Comparison of ENCODE assay signal across 22 mouse cellular contexts in genomic region chr8:122430646-122431045, GRCm38 (mm10). TPM values are rescaled to one million over a fixed set of nuclear protein-coding genes. Genes with fewer than 3 reads are reported as not detected.
A peak's percentile ranks its signal among the peaks of the same experiment; 100 is the strongest.
DNase-seq lines count a peak whose midpoint lies in the region; ATAC-seq and TF ChIP-seq lines count a peak whose summit lies in the region.
"Had no signal": no experiment of that assay in that cellular context is flagged by ENCODE, and none has a peak within 500 bp of the region (broad histone marks: within the 10 kb centered on the region; RNA-seq: fewer than 3 reads in every experiment).

No protein-coding gene starts in this region.

- H3K27ac ChIP-seq in liver, adult 2 months (replicated peaks; ENCODE audit: insufficient read depth, low read depth, low read length) = 0 out of 2 replicates have a peak overlapping the region, but pooled peaks have one; percentile 7
- H3K27ac ChIP-seq in bone marrow macrophage, adult 2 months (ENCODE audit: insufficient read depth, low read depth, low read length) = peak overlapping the region; percentile 97
- H3K27ac ChIP-seq in kidney, embryonic 16.5 days (ENCODE audit: low read length) = peak overlapping the region; percentile 83
- H3K27ac ChIP-seq in liver, postnatal 0 days (ENCODE audit: low read depth) = peak overlapping the region; percentile 94
- H3K27ac ChIP-seq in forebrain, embryonic 15.5 days (replicated peaks) = no peak overlapping the region
- H3K27ac ChIP-seq in layer of hippocampus, adult 2 months = no peak overlapping the region
- H3K27ac ChIP-seq: hindbrain, embryonic 14.5 days; limb, embryonic 15.5 days; neural tube, embryonic 15.5 days had no signal

- TF ChIP-seq CTCF in liver, adult 2 months (IDR thresholded peaks at IDR 0.05; ENCODE audit: low read depth, low read length) = no peak
- TF ChIP-seq CTCF in bone marrow macrophage, adult 2 months (IDR thresholded peaks at IDR 0.05; ENCODE audit: low read depth, low read length) = no peak
- no peak for TF ChIP-seq CTCF in liver, postnatal 0 days (IDR thresholded peaks at IDR 0.05; ENCODE audit: low read depth)
- no peak for TF ChIP-seq CTCF in layer of hippocampus, adult 2 months (conservative IDR thresholded peaks at IDR 0.05)

- H3K9me3 ChIP-seq in kidney, embryonic 16.5 days (ENCODE audit: low read length) = no peaks in the 10 kb centered on the region
- H3K9me3 ChIP-seq in liver, postnatal 0 days (ENCODE audit: low read length) = no peaks in the 10 kb centered on the region
- H3K9me3 ChIP-seq in forebrain, embryonic 15.5 days = no peaks in the 10 kb centered on the region
- H3K9me3 ChIP-seq: limb, embryonic 15.5 days; neural tube, embryonic 15.5 days had no signal

- peak overlapping the region; percentile 21 for H3K4me2 ChIP-seq in kidney, embryonic 16.5 days (replicated peaks; ENCODE audit: low read depth, low read length)
- peak overlapping the region; percentile 90 for H3K4me2 ChIP-seq in liver, postnatal 0 days (ENCODE audit: low read depth, low read length)
- H3K4me2 ChIP-seq in forebrain, embryonic 15.5 days (replicated peaks) = no peak overlapping the region
- H3K4me2 ChIP-seq: hindbrain, embryonic 14.5 days; midbrain, embryonic 11.5 days; neural tube, embryonic 15.5 days had no signal

- TF ChIP-seq EP300 in liver, postnatal 0 days (IDR thresholded peaks at IDR 0.05; ENCODE audit: low read depth) = no peak

- 64% methylated on average over 3 of the region's 3 CpGs for WGBS in liver, adult 2 months
- WGBS in kidney, embryonic 16.5 days = 63% methylated on average over 3 of the region's 3 CpGs
- WGBS in liver, postnatal 0 days (ENCODE audit: insufficient replicate concordance) = 52% methylated on average over 3 of the region's 3 CpGs
- 85% methylated on average over 3 of the region's 3 CpGs for WGBS in forebrain, embryonic 15.5 days

- TF ChIP-seq POLR2A in liver, adult 2 months (IDR thresholded peaks at IDR 0.05; ENCODE audit: extremely low read depth, insufficient read depth, low read length) = no peak
- no peak for TF ChIP-seq POLR2A in bone marrow macrophage, adult 2 months (IDR thresholded peaks at IDR 0.05; ENCODE audit: borderline replicate concordance, low read depth, low read length)

- no peak overlapping the region for H3K4me3 ChIP-seq in liver, adult 2 months (ENCODE audit: insufficient read depth, low read depth, low read length)
- H3K4me3 ChIP-seq in bone marrow macrophage, adult 2 months (ENCODE audit: insufficient read depth, low read length) = peak overlapping the region; percentile 38
- H3K4me3 ChIP-seq in kidney, embryonic 16.5 days (ENCODE audit: low read length) = no peak overlapping the region
- H3K4me3 ChIP-seq in liver, postnatal 0 days (ENCODE audit: low read depth, low read length) = peak overlapping the region; percentile 66; the same call in 1 of the 2 replicates
- H3K4me3 ChIP-seq in forebrain, embryonic 15.5 days = no peak overlapping the region
- H3K4me3 ChIP-seq in layer of hippocampus, adult 2 months = no peak overlapping the region
- H3K4me3 ChIP-seq: limb, embryonic 15.5 days; neural tube, embryonic 15.5 days had no signal

- no peak for DNase-seq in liver, adult 2 months (ENCODE audit: extremely low read depth, low read depth, low spot score)
- DNase-seq in liver = no peak
- no peak for DNase-seq in liver, postnatal 0 days
- no peak for DNase-seq in layer of hippocampus, adult 2 months (ENCODE audit: low spot score in 2 of 2)
- DNase-seq in cerebellum, adult 9-10 months = no peak
- DNase-seq: cerebellum, adult 18-20 months; heart, postnatal 10 days; retina, postnatal 1 day had no signal

- no peak overlapping the region for H3K9ac ChIP-seq in liver, adult 2 months (ENCODE audit: low read depth, low read length)
- no peak overlapping the region for H3K9ac ChIP-seq in kidney, embryonic 16.5 days (replicated peaks; ENCODE audit: low read length)
- H3K9ac ChIP-seq in liver, postnatal 0 days (replicated peaks) = peak overlapping the region; percentile 21
- H3K9ac ChIP-seq in forebrain, embryonic 15.5 days (replicated peaks) = no peak overlapping the region
- H3K9ac ChIP-seq: hindbrain, embryonic 14.5 days; limb, embryonic 15.5 days; neural tube, embryonic 15.5 days had no signal

- H3K36me3 ChIP-seq in liver, adult 2 months (ENCODE audit: control insufficient read depth, insufficient read depth, low read length) = peaks cover 1% of the 10 kb centered on the region
- H3K36me3 ChIP-seq in kidney, embryonic 16.5 days (ENCODE audit: insufficient read depth, low read length) = peaks cover 11% of the 10 kb centered on the region
- H3K36me3 ChIP-seq in liver, postnatal 0 days (replicated peaks; ENCODE audit: insufficient read depth, low read length) = peaks cover 17% of the 10 kb centered on the region
- peaks cover 14% of the 10 kb centered on the region for H3K36me3 ChIP-seq in forebrain, embryonic 15.5 days

- no peaks in the 10 kb centered on the region for H3K79me2 ChIP-seq in liver, adult 2 months (ENCODE audit: control insufficient read depth, insufficient read depth, low read length)

- no peaks in the 10 kb centered on the region for H3K4me1 ChIP-seq in liver, adult 2 months (ENCODE audit: control insufficient read depth, insufficient read depth, low read length)
- peaks cover 24% of the 10 kb centered on the region for H3K4me1 ChIP-seq in bone marrow macrophage, adult 2 months (ENCODE audit: control insufficient read depth, insufficient read depth, low read length)
- peaks cover 30% of the 10 kb centered on the region for H3K4me1 ChIP-seq in kidney, embryonic 16.5 days (ENCODE audit: insufficient read depth, low read length)
- peaks cover 28% of the 10 kb centered on the region for H3K4me1 ChIP-seq in liver, postnatal 0 days (ENCODE audit: insufficient read depth)
- peaks cover 11% of the 10 kb centered on the region for H3K4me1 ChIP-seq in forebrain, embryonic 15.5 days

- ATAC-seq in kidney, embryonic 16.5 days (ENCODE audit: low FRiP score, low TSS enrichment) = peak; percentile 77
- ATAC-seq in liver, postnatal 0 days = no peak
- ATAC-seq in forebrain, embryonic 15.5 days (replicated peaks) = no peak
- ATAC-seq: forebrain, embryonic 14.5 days had no signal

- H3K27me3 ChIP-seq in liver, adult 2 months (ENCODE audit: control insufficient read depth, insufficient read depth, low read length) = no peaks in the 10 kb centered on the region
- H3K27me3 ChIP-seq in kidney, embryonic 16.5 days (ENCODE audit: insufficient read depth, low read length) = no peaks in the 10 kb centered on the region
- H3K27me3 ChIP-seq in liver, postnatal 0 days (ENCODE audit: insufficient read depth, low read length) = no peaks in the 10 kb centered on the region
- no peaks in the 10 kb centered on the region for H3K27me3 ChIP-seq in forebrain, embryonic 15.5 days
- H3K27me3 ChIP-seq: limb, embryonic 15.5 days; neural tube, embryonic 15.5 days had no signal

RNA-seq across cellular contexts. Expression of gene Cyba, which starts 2.1 kb away (rescaled TPM):
- 13.9 and 23.4 TPM in 2 replicates for total RNA-seq in liver, adult 2 months (2014; rRNA removed)
- polyA plus RNA-seq in liver, adult 2 months (2012; rRNA removed) = 24.4 and 34.2 TPM in 2 replicates
- polyA plus RNA-seq in bone marrow macrophage, adult 2 months (2012; ENCODE audit: insufficient read depth, insufficient read length, missing spikeins) = 973 and 1,035 TPM in 2 replicates
- 385 and 421 TPM in 2 replicates for polyA plus RNA-seq in kidney, embryonic 16.5 days (2015; fragmentation: Nextera tagmentation; extraction: Ambion mirVana)
- polyA plus RNA-seq in liver, postnatal 0 days (2015; fragmentation: Nextera tagmentation; extraction: Ambion mirVana) = 211 and 220 TPM in 2 replicates
- 30.1 and 32.8 TPM in 2 replicates for polyA plus RNA-seq in forebrain, embryonic 15.5 days (2015; fragmentation: Nextera tagmentation; extraction: Ambion mirVana)
- total RNA-seq in layer of hippocampus, adult 2 months (2021) = 10 to 100 TPM in 1 of 2 experiments, 1 to 10 TPM in 1; 10.0 to 10.7 TPM

RNA-seq across cellular contexts. Expression of gene Il17c, which starts 8.8 kb away (rescaled TPM):
- not detected in 2 replicates for total RNA-seq in liver, adult 2 months (2014; rRNA removed)
- polyA plus RNA-seq in liver, adult 2 months (2012; rRNA removed) = not detected in 2 replicates
- not detected in 2 replicates for polyA plus RNA-seq in bone marrow macrophage, adult 2 months (2012; ENCODE audit: insufficient read depth, insufficient read length, missing spikeins)
- not detected in 2 replicates for polyA plus RNA-seq in kidney, embryonic 16.5 days (2015; fragmentation: Nextera tagmentation; extraction: Ambion mirVana)
- polyA plus RNA-seq in liver, postnatal 0 days (2015; fragmentation: Nextera tagmentation; extraction: Ambion mirVana) = not detected in 2 replicates
- polyA plus RNA-seq in forebrain, embryonic 15.5 days (2015; fragmentation: Nextera tagmentation; extraction: Ambion mirVana) = not detected in 2 replicates
- total RNA-seq in layer of hippocampus, adult 2 months (2021) = not detected
- total RNA-seq: gastrocnemius, adult 8-10 months; heart, adult 8-10 months; heart, postnatal 10 days; layer of hippocampus, adult 18-20 months; left cerebral cortex, postnatal 10 days had no signal
- polyA plus RNA-seq: forebrain, embryonic 14.5 days; hindbrain, embryonic 14.5 days; midbrain, embryonic 11.5 days; neural tube, embryonic 15.5 days; urinary bladder, adult 2 months had no signal

RNA-seq across cellular contexts. Expression of gene Mvd, which starts 12.6 kb away (rescaled TPM):
- total RNA-seq in liver, adult 2 months (2014; rRNA removed) = 15.3 and 20.9 TPM in 2 replicates
- 68.7 and 71.4 TPM in 2 replicates for polyA plus RNA-seq in liver, adult 2 months (2012; rRNA removed)
- 9.6 and 12.3 TPM in 2 replicates for polyA plus RNA-seq in bone marrow macrophage, adult 2 months (2012; ENCODE audit: insufficient read depth, insufficient read length, missing spikeins)
- polyA plus RNA-seq in kidney, embryonic 16.5 days (2015; fragmentation: Nextera tagmentation; extraction: Ambion mirVana) = 36.4 and 36.6 TPM in 2 replicates
- 4.9 and 5.8 TPM in 2 replicates for polyA plus RNA-seq in liver, postnatal 0 days (2015; fragmentation: Nextera tagmentation; extraction: Ambion mirVana)
- 50.3 and 51.7 TPM in 2 replicates for polyA plus RNA-seq in forebrain, embryonic 15.5 days (2015; fragmentation: Nextera tagmentation; extraction: Ambion mirVana)
- 10 to 100 TPM; 16.7 to 17.6 TPM for total RNA-seq in layer of hippocampus, adult 2 months (2021)

RNA-seq across cellular contexts. Expression of gene Snai3, which starts 29.9 kb away (rescaled TPM):
- total RNA-seq in liver, adult 2 months (2014; rRNA removed) = not detected in 2 replicates
- 0.44 and 0.46 TPM in 2 replicates for polyA plus RNA-seq in liver, adult 2 months (2012; rRNA removed)
- polyA plus RNA-seq in bone marrow macrophage, adult 2 months (2012; ENCODE audit: insufficient read depth, insufficient read length, missing spikeins) = not detected in 2 replicates
- 0.75 and 0.77 TPM in 2 replicates for polyA plus RNA-seq in kidney, embryonic 16.5 days (2015; fragmentation: Nextera tagmentation; extraction: Ambion mirVana)
- polyA plus RNA-seq in liver, postnatal 0 days (2015; fragmentation: Nextera tagmentation; extraction: Ambion mirVana) = 1.4 and 3.4 TPM in 2 replicates
- polyA plus RNA-seq in forebrain, embryonic 15.5 days (2015; fragmentation: Nextera tagmentation; extraction: Ambion mirVana) = not detected in 2 replicates
- total RNA-seq in layer of hippocampus, adult 2 months (2021) = not detected
- total RNA-seq: layer of hippocampus, adult 18-20 months; left cerebral cortex, postnatal 10 days had no signal
- polyA plus RNA-seq: brain, embryonic 14.5 days; forebrain, embryonic 14.5 days; hindbrain, embryonic 14.5 days; midbrain, embryonic 11.5 days had no signal

RNA-seq across cellular contexts. Expression of gene Rnf166, which starts 45.2 kb away (rescaled TPM):
- 5.3 and 6.8 TPM in 2 replicates for total RNA-seq in liver, adult 2 months (2014; rRNA removed)
- 22.8 and 24.2 TPM in 2 replicates for polyA plus RNA-seq in liver, adult 2 months (2012; rRNA removed)
- polyA plus RNA-seq in bone marrow macrophage, adult 2 months (2012; ENCODE audit: insufficient read depth, insufficient read length, missing spikeins) = 62.2 and 68.2 TPM in 2 replicates
- polyA plus RNA-seq in kidney, embryonic 16.5 days (2015; fragmentation: Nextera tagmentation; extraction: Ambion mirVana) = 39.3 and 46.0 TPM in 2 replicates
- polyA plus RNA-seq in liver, postnatal 0 days (2015; fragmentation: Nextera tagmentation; extraction: Ambion mirVana) = 18.5 and 18.9 TPM in 2 replicates
- polyA plus RNA-seq in forebrain, embryonic 15.5 days (2015; fragmentation: Nextera tagmentation; extraction: Ambion mirVana) = 40.2 and 44.8 TPM in 2 replicates
- 10 to 100 TPM; 32.7 to 39.5 TPM for total RNA-seq in layer of hippocampus, adult 2 months (2021)

Comparison
In these comparisons a context has a peak if more than half of its experiments do, and no peak if none do; other contexts are left out.
1. H3K4me3 ChIP-seq: peak in bone marrow macrophage, adult 2 months (single experiment) and liver, postnatal 0 days (single experiment); none in liver, adult 2 months (single experiment), kidney, embryonic 16.5 days (single experiment), forebrain, embryonic 15.5 days (single experiment) and layer of hippocampus, adult 2 months (single experiment).
2. H3K27ac ChIP-seq: peak in liver, adult 2 months (single experiment), bone marrow macrophage, adult 2 months (single experiment), kidney, embryonic 16.5 days (single experiment) and liver, postnatal 0 days (single experiment); none in forebrain, embryonic 15.5 days (single experiment) and layer of hippocampus, adult 2 months (single experiment).